Mouse (Mus musculus): ENCODE measurements around the gene Plekho1.
"Not testable (repeated sequence)": the region's sequence is repeated elsewhere in the genome, so short reads cannot be mapped to it uniquely, and the experiment has no call there.

Plekho1 gene

GRCm38 (mm10) chr3:95995802-95996428 is at the start of gene Plekho1:
TSS of gene Plekho1 (minus strand) at chr3:95996001.
- peak; percentile 49 for DNase-seq (ENCODE audit: low spot score)

GRCm38 (mm10) chr3:96044559-96044958 is 48.8 kb upstream of the Plekho1 start:
- DNase-seq (ENCODE audit: low spot score): not testable (repeated sequence)

- DNase-seq (ENCODE audit: low spot score): no peak
Observed at GRCm38 (mm10) chr3:96043104-96043503, 47.3 kb upstream of the Plekho1 start.

- no peak for DNase-seq (ENCODE audit: low spot score)
Observed at GRCm38 (mm10) chr3:96041079-96041478, 45.3 kb upstream of the Plekho1 start.

GRCm38 (mm10) chr3:96040663-96041006 is 44.8 kb upstream of the Plekho1 start:
- no peak for DNase-seq (ENCODE audit: low spot score)

- DNase-seq (ENCODE audit: low spot score): no peak
Observed at GRCm38 (mm10) chr3:96039857-96040662, 44.3 kb upstream of the Plekho1 start.

- DNase-seq (ENCODE audit: low spot score): no peak
Observed at GRCm38 (mm10) chr3:96038851-96039250, 43.0 kb upstream of the Plekho1 start.

- DNase-seq (ENCODE audit: low spot score): no peak
Observed at GRCm38 (mm10) chr3:96038156-96038555, 42.4 kb upstream of the Plekho1 start.

- no peak for DNase-seq (ENCODE audit: low spot score)
Observed at GRCm38 (mm10) chr3:96036796-96037195, 41.0 kb upstream of the Plekho1 start.

GRCm38 (mm10) chr3:96033046-96033445 is 37.2 kb upstream of the Plekho1 start:
- no peak for DNase-seq (ENCODE audit: low spot score)

- no peak for DNase-seq (ENCODE audit: low spot score)
Observed at GRCm38 (mm10) chr3:96032652-96033017, 36.8 kb upstream of the Plekho1 start.

GRCm38 (mm10) chr3:96031991-96032651 is 36.3 kb upstream of the Plekho1 start:
- no peak for DNase-seq (ENCODE audit: low spot score)

GRCm38 (mm10) chr3:96029766-96030165 is 34.0 kb upstream of the Plekho1 start:
- no peak for DNase-seq (ENCODE audit: low spot score)

- no peak for DNase-seq (ENCODE audit: low spot score)
Observed at GRCm38 (mm10) chr3:96029336-96029735, 33.5 kb upstream of the Plekho1 start.

- DNase-seq (ENCODE audit: low spot score): no peak
Observed at GRCm38 (mm10) chr3:96027875-96028274, 32.1 kb upstream of the Plekho1 start.

GRCm38 (mm10) chr3:96027145-96027544 is 31.3 kb upstream of the Plekho1 start:
- no peak for DNase-seq (ENCODE audit: low spot score)

- DNase-seq (ENCODE audit: low spot score): no peak
Observed at GRCm38 (mm10) chr3:96021421-96022128, 25.8 kb upstream of the Plekho1 start.

- no peak for DNase-seq (ENCODE audit: low spot score)
Observed at GRCm38 (mm10) chr3:96020735-96021134, 24.9 kb upstream of the Plekho1 start.

- no peak for DNase-seq (ENCODE audit: low spot score)
Observed at GRCm38 (mm10) chr3:96017461-96017860, 21.7 kb upstream of the Plekho1 start.

GRCm38 (mm10) chr3:96016257-96016889 is 20.6 kb upstream of the Plekho1 start:
- no peak for DNase-seq (ENCODE audit: low spot score)

GRCm38 (mm10) chr3:96015681-96016080 is 19.9 kb upstream of the Plekho1 start:
- DNase-seq (ENCODE audit: low spot score): no peak

GRCm38 (mm10) chr3:96012805-96013204 is 17.0 kb upstream of the Plekho1 start:
- no peak for DNase-seq (ENCODE audit: low spot score)
